Mouse (Mus musculus) midbrain, embryonic 12.5 days (tissue): ENCODE measurements at regions not wholly inside any gene's neighbourhood (a gene's known extent, or its start where the extent isn't known, plus 50 kb on each side); places are given as distances from the start of the nearest gene placed in this dataset.

Experiments used
- ATAC-seq: fragments of 200-750 bp; cut with Nextera tagmentation; 2 replicates; pipeline ENCODE4 v1.8.0; 2017; ENCODE audit warnings: low read depth, moderate TSS enrichment, moderate library complexity; ENCODE audit not compliant: low FRiP score
- H3K27ac ChIP-seq: fragments of 300-500 bp; sonication (generic); replicated peaks from 2 replicates; pipeline ENCODE4 v1.5.1; 2016; ENCODE audit warnings: mild to moderate bottlenecking
- H3K27me3 ChIP-seq: fragments of 300-500 bp; sonication (generic); 2 replicates; pipeline ENCODE4 v1.6.1; 2016; ENCODE audit warnings: mild to moderate bottlenecking
- H3K36me3 ChIP-seq: fragments of 300-500 bp; sonication (generic); 2 replicates; pipeline ENCODE4 v1.6.1; 2016
- H3K4me1 ChIP-seq: fragments of 300-500 bp; sonication (generic); 2 replicates; pipeline ENCODE4 v1.6.1; 2016
- H3K4me2 ChIP-seq: fragments of 300-500 bp; sonication (generic); replicated peaks from 2 replicates; pipeline ENCODE4 v1.6.1; 2016; ENCODE audit warnings: mild to moderate bottlenecking, moderate library complexity
- H3K4me3 ChIP-seq: fragments of 300-500 bp; sonication (generic); 2 replicates; pipeline ENCODE4 v1.5.1; 2016; ENCODE audit warnings: mild to moderate bottlenecking
- H3K9ac ChIP-seq: fragments of 300-500 bp; sonication (generic); replicated peaks from 2 replicates; pipeline ENCODE4 v1.6.1; 2016; ENCODE audit warnings: mild to moderate bottlenecking, moderate library complexity
- H3K9me3 ChIP-seq: fragments of 300-500 bp; sonication (generic); 2 replicates; pipeline ENCODE4 v1.6.1; 2016; ENCODE audit warnings: mild to moderate bottlenecking
- WGBS: fragments of 180-500 bp; shearing (Covaris S2); methylation state at CpG from one replicate; pipeline ENCODE4 v1.1.7; 2016; 5-methylcytosine and 5-hydroxymethylcytosine counted together

DNA sequence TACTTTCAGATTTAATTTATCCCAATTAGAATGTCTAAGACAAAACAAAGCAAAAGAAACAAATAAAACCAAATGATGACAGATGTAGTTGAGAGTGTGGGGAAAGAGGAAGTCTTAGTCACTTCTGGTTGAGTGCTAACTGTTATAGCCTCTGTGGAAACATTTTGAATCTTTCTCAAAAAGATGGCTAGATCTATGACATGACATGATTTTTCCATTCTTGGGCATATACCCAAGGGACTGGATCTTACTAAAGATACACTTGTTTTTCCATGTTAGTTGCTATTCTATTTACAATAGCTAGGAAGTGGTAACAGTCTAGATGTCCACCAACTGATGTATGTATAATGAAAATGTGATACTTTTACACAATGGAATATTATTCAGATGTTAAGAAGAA is 57.9 kb upstream of the Olfr1507 start:
- no peaks in the 10 kb centered on the region for H3K4me1 ChIP-seq
- no peak for ATAC-seq
- no peaks in the 10 kb centered on the region for H3K36me3 ChIP-seq
- 0 out of 2 replicates have a peak, but pooled peaks cover 8% of the 10 kb centered on the region for H3K9me3 ChIP-seq
- H3K27ac ChIP-seq = no peak overlapping the region
- H3K4me3 ChIP-seq = no peak overlapping the region
- H3K9ac ChIP-seq = no peak overlapping the region
- H3K4me2 ChIP-seq = no peak overlapping the region
- H3K27me3 ChIP-seq = no peaks in the 10 kb centered on the region

DNA sequence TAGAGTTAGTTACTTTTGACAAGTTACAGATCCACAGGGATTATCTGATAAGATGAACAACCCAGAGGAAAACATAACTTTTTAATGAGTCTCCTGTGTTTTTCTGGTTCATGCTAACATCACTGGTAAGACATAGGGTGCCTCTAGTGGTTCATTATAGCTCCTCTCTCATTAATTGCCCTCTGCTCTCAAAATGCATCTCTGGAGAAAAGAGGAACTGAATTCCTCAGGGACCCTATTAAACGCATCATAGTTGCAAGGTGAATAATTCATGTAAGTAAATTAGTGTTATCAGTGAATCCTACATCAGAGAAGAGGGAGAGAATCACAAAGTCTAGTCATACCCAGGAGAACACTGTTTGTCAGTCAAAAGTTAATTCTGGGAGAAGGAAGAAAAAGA is 52.4 kb upstream of the Olfr1507 start:
- WGBS = 63% methylated on average over 1 of the region's 1 CpGs
- Histone ChIP-seq H3K9me3 (no peaks in the 10 kb centered on the region), H3K27ac (no peak overlapping the region), H3K9ac (no peak overlapping the region), H3K27me3 (no peaks in the 10 kb centered on the region), H3K36me3 (no peaks in the 10 kb centered on the region), H3K4me2 (no peak overlapping the region), H3K4me3 (no peak overlapping the region), H3K4me1 (no peaks in the 10 kb centered on the region)
- no peak for ATAC-seq
